8 mouse cellular contexts compared by ENCODE assay signal in the genomic region with DNA sequence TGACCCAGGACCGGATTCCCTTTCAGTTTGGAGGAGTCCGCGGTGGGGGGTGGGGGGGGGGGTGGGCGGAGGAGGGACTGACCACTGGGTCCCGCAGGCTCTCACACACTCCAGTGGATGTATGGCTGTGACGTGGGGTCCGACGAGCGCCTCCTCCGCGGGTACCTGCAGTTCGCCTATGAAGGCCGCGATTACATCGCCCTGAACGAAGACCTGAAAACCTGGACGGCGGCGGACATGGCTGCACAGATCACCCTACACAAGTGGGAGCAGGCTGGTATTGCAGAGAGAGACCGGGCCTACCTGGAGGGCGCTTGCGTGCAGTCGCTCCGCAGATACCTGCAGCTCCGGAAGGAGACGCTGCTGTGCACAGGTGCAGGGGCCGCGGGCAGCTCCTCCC. TPM values are rescaled to one million over a fixed set of nuclear protein-coding genes. Genes with fewer than 3 reads are reported as not detected.
DNase-seq lines count a peak whose midpoint lies in the region; ATAC-seq and TF ChIP-seq lines count a peak whose summit lies in the region.
"Not testable (repeated sequence)": the region's sequence is repeated elsewhere in the genome, so short reads cannot be mapped to it uniquely, and the experiment has no call there.

No protein-coding gene starts in this region.

- peaks cover 41% of the 10 kb centered on the region for H3K9me3 ChIP-seq in E14TG2a.4 (ENCODE audit: low read length)
- not testable (repeated sequence) for H3K9me3 ChIP-seq in embryonic facial prominence, embryonic 12.5 days; heart, embryonic 11.5 days (replicated peaks; ENCODE audit: control insufficient read depth, low read length); intestine, embryonic 14.5 days (ENCODE audit: control insufficient read depth, low read length); limb, embryonic 14.5 days (ENCODE audit: control insufficient read depth, low read length); neural tube, embryonic 13.5 days

- WGBS in embryonic facial prominence, embryonic 12.5 days = 13% methylated on average over 28 of the region's 28 CpGs
- 8% methylated on average over 28 of the region's 28 CpGs for WGBS in heart, embryonic 11.5 days (ENCODE audit: insufficient replicate concordance)
- WGBS in intestine, embryonic 14.5 days = 13% methylated on average over 28 of the region's 28 CpGs
- WGBS in limb, embryonic 14.5 days = 16% methylated on average over 24 of the region's 28 CpGs
- WGBS in neural tube, embryonic 13.5 days = 19% methylated on average over 28 of the region's 28 CpGs
- 37% methylated on average over 28 of the region's 28 CpGs for WGBS in thymus, adult 2 months

- 0 out of 2 replicates have a peak, but pooled peaks have one; percentile 38 for ATAC-seq in embryonic facial prominence, embryonic 12.5 days (ENCODE audit: insufficient number of reproducible peaks, insufficient read depth, low FRiP score, low TSS enrichment)
- ATAC-seq in heart, embryonic 11.5 days (replicated peaks; ENCODE audit: insufficient number of reproducible peaks, low FRiP score, low TSS enrichment); limb, embryonic 14.5 days (ENCODE audit: low FRiP score, low read depth): not testable (repeated sequence)
- ATAC-seq in intestine, embryonic 14.5 days (replicated peaks; ENCODE audit: low FRiP score, low TSS enrichment, low read depth) = 0 out of 2 replicates have a peak, but pooled peaks have one; percentile 17
- ATAC-seq in neural tube, embryonic 13.5 days (ENCODE audit: low read depth) = peak; percentile 27; the same call in 1 of the 2 replicates

- 0 out of 2 replicates have a peak overlapping the region, but pooled peaks have one; percentile 15 for H3K9ac ChIP-seq in embryonic facial prominence, embryonic 12.5 days
- not testable (repeated sequence) for H3K9ac ChIP-seq in heart, embryonic 11.5 days (ENCODE audit: low read depth, low read length); intestine, embryonic 14.5 days (ENCODE audit: low read length); limb, embryonic 14.5 days (ENCODE audit: low read depth, low read length, severe bottlenecking)
- H3K9ac ChIP-seq in neural tube, embryonic 13.5 days = 0 out of 2 replicates have a peak overlapping the region, but pooled peaks have one; percentile 44

- not testable (repeated sequence) for TF ChIP-seq POLR2A in limb, embryonic 14.5 days (IDR thresholded peaks at IDR 0.05; ENCODE audit: borderline replicate concordance, extremely low read depth, insufficient read depth, insufficient read length); thymus, adult 2 months (IDR thresholded peaks at IDR 0.05; ENCODE audit: control insufficient read depth, extremely low read depth, insufficient read depth, low read length, poor library complexity)

- H3K4me1 ChIP-seq in E14TG2a.4 (replicated peaks; ENCODE audit: low read depth, low read length); embryonic facial prominence, embryonic 12.5 days; heart, embryonic 11.5 days (ENCODE audit: control insufficient read depth, insufficient read depth, low read length); intestine, embryonic 14.5 days (replicated peaks; ENCODE audit: control insufficient read depth, insufficient read depth, low read length); limb, embryonic 14.5 days (ENCODE audit: control insufficient read depth, insufficient read depth, low read length); thymus, adult 2 months (replicated peaks; ENCODE audit: control insufficient read depth, insufficient read depth, low read length): not testable (repeated sequence)
- H3K4me1 ChIP-seq in neural tube, embryonic 13.5 days (replicated peaks) = peaks cover 11% of the 10 kb centered on the region; the same call in 1 of the 2 replicates

- peaks cover 47% of the 10 kb centered on the region for H3K27me3 ChIP-seq in E14TG2a.4 (ENCODE audit: insufficient read depth, low read length)
- H3K27me3 ChIP-seq in embryonic facial prominence, embryonic 12.5 days = peaks cover 34% of the 10 kb centered on the region
- H3K27me3 ChIP-seq in heart, embryonic 11.5 days (ENCODE audit: control insufficient read depth, insufficient read depth, low read length) = peaks cover 37% of the 10 kb centered on the region
- not testable (repeated sequence) for H3K27me3 ChIP-seq in intestine, embryonic 14.5 days (replicated peaks; ENCODE audit: control insufficient read depth, insufficient read depth, low read length); limb, embryonic 14.5 days (ENCODE audit: control insufficient read depth, insufficient read depth, low read length); thymus, adult 2 months (ENCODE audit: control insufficient read depth, insufficient read depth, low read length)
- peaks cover 36% of the 10 kb centered on the region for H3K27me3 ChIP-seq in neural tube, embryonic 13.5 days

- H3K4me2 ChIP-seq in embryonic facial prominence, embryonic 12.5 days (replicated peaks) = peak overlapping the region; percentile 61
- H3K4me2 ChIP-seq in heart, embryonic 11.5 days = peak overlapping the region; percentile 68
- H3K4me2 ChIP-seq in intestine, embryonic 14.5 days (ENCODE audit: low read length) = peak overlapping the region; percentile 61
- H3K4me2 ChIP-seq in limb, embryonic 14.5 days (replicated peaks; ENCODE audit: low read depth, low read length, severe bottlenecking) = peak overlapping the region; percentile 62
- peak overlapping the region; percentile 57 for H3K4me2 ChIP-seq in neural tube, embryonic 13.5 days

- H3K27ac ChIP-seq in embryonic facial prominence, embryonic 12.5 days; heart, embryonic 11.5 days (ENCODE audit: low read depth, low read length); intestine, embryonic 14.5 days (ENCODE audit: low read depth); limb, embryonic 14.5 days (replicated peaks; ENCODE audit: low read depth, low read length); neural tube, embryonic 13.5 days (replicated peaks); thymus, adult 2 months (ENCODE audit: control insufficient read depth, insufficient read depth, low read length): not testable (repeated sequence)

- peak overlapping the region; percentile 80 for H3K4me3 ChIP-seq in E14TG2a.4 (replicated peaks; ENCODE audit: low read length)
- H3K4me3 ChIP-seq in embryonic facial prominence, embryonic 12.5 days = peak overlapping the region; percentile 34
- H3K4me3 ChIP-seq in heart, embryonic 11.5 days (ENCODE audit: low read depth, low read length) = peak overlapping the region; percentile 40
- H3K4me3 ChIP-seq in intestine, embryonic 14.5 days (ENCODE audit: low read depth, low read length) = not testable (repeated sequence)
- H3K4me3 ChIP-seq in limb, embryonic 14.5 days (replicated peaks; ENCODE audit: low read length) = peak overlapping the region; percentile 37
- H3K4me3 ChIP-seq in neural tube, embryonic 13.5 days = peak overlapping the region; percentile 33
- peak overlapping the region; percentile 30 for H3K4me3 ChIP-seq in thymus, adult 2 months (ENCODE audit: control insufficient read depth, insufficient read depth, low read length)

- H3K36me3 ChIP-seq in E14TG2a.4 (ENCODE audit: insufficient read depth, low read length); embryonic facial prominence, embryonic 12.5 days; heart, embryonic 11.5 days (ENCODE audit: control insufficient read depth, insufficient read depth, low read length); intestine, embryonic 14.5 days (ENCODE audit: control insufficient read depth, insufficient read depth, low read length); limb, embryonic 14.5 days (ENCODE audit: control insufficient read depth, insufficient read depth, low read length); neural tube, embryonic 13.5 days; thymus, adult 2 months (ENCODE audit: control insufficient read depth, insufficient read depth, low read length): not testable (repeated sequence)

- TF ChIP-seq CTCF in E14TG2a.4 (conservative IDR thresholded peaks at IDR 0.05; ENCODE audit: low read length); thymus, adult 2 months (IDR thresholded peaks at IDR 0.05; ENCODE audit: borderline replicate concordance, control insufficient read depth, extremely low read depth, insufficient read depth, low read length, poor library complexity): not testable (repeated sequence)

- DNase-seq in intestine, embryonic 14.5 days (ENCODE audit: low spot score) = peak; percentile 67
- DNase-seq in limb, embryonic 14.5 days (ENCODE audit: low spot score); thymus, adult 2 months: not testable (repeated sequence)
- peak; percentile 21 for DNase-seq in lung, postnatal 25 days (ENCODE audit: low spot score)

RNA-seq across cellular contexts. Expression of gene H2-Q6, which starts 0.8 kb away (rescaled TPM):
- polyA plus RNA-seq in embryonic facial prominence, embryonic 12.5 days (2016; fragmentation: Nextera tagmentation; extraction: Ambion mirVana) = 0.33 and 0.98 TPM in 2 replicates
- 0.38 and 0.39 TPM in 2 replicates for polyA plus RNA-seq in heart, embryonic 11.5 days (2014; fragmentation: Nextera tagmentation; extraction: Ambion mirVana)
- polyA plus RNA-seq in intestine, embryonic 14.5 days (2014; fragmentation: Nextera tagmentation; extraction: Ambion mirVana) = 2.0 and 2.1 TPM in 2 replicates
- polyA plus RNA-seq in limb, embryonic 14.5 days (2012; rRNA removed) = 0.73 and 1.00 TPM in 2 replicates
- polyA plus RNA-seq in limb, embryonic 14.5 days (2014; fragmentation: Nextera tagmentation; extraction: Ambion mirVana) = 0.41 and 0.53 TPM in 2 replicates
- polyA plus RNA-seq in neural tube, embryonic 13.5 days (2015; fragmentation: Nextera tagmentation; extraction: Ambion mirVana) = 0.37 and 0.42 TPM in 2 replicates
- polyA plus RNA-seq in thymus, adult 2 months (2012; rRNA removed) = 115 and 165 TPM in 2 replicates

RNA-seq across cellular contexts. Expression of gene H2-Q7, which starts 13.5 kb away (rescaled TPM):
- 4.6 and 5.9 TPM in 2 replicates for polyA plus RNA-seq in embryonic facial prominence, embryonic 12.5 days (2016; fragmentation: Nextera tagmentation; extraction: Ambion mirVana)
- 0.84 and 2.6 TPM in 2 replicates for polyA plus RNA-seq in heart, embryonic 11.5 days (2014; fragmentation: Nextera tagmentation; extraction: Ambion mirVana)
- 8.1 and 9.0 TPM in 2 replicates for polyA plus RNA-seq in intestine, embryonic 14.5 days (2014; fragmentation: Nextera tagmentation; extraction: Ambion mirVana)
- 8.9 and 9.9 TPM in 2 replicates for polyA plus RNA-seq in limb, embryonic 14.5 days (2012; rRNA removed)
- 3.1 and 4.2 TPM in 2 replicates for polyA plus RNA-seq in limb, embryonic 14.5 days (2014; fragmentation: Nextera tagmentation; extraction: Ambion mirVana)
- polyA plus RNA-seq in neural tube, embryonic 13.5 days (2015; fragmentation: Nextera tagmentation; extraction: Ambion mirVana) = 3.4 and 4.0 TPM in 2 replicates
- polyA plus RNA-seq in thymus, adult 2 months (2012; rRNA removed) = 412 and 617 TPM in 2 replicates

RNA-seq across cellular contexts. Expression of gene H2-Q10, which starts 44.4 kb away (rescaled TPM):
- polyA plus RNA-seq in embryonic facial prominence, embryonic 12.5 days (2016; fragmentation: Nextera tagmentation; extraction: Ambion mirVana) = 0.11 and 0.17 TPM in 2 replicates
- polyA plus RNA-seq in heart, embryonic 11.5 days (2014; fragmentation: Nextera tagmentation; extraction: Ambion mirVana) = 0.20 and 1.4 TPM in 2 replicates
- polyA plus RNA-seq in intestine, embryonic 14.5 days (2014; fragmentation: Nextera tagmentation; extraction: Ambion mirVana) = 6.3 and 10.0 TPM in 2 replicates
- polyA plus RNA-seq in limb, embryonic 14.5 days (2012; rRNA removed) = 0.76 and 0.87 TPM in 2 replicates
- polyA plus RNA-seq in limb, embryonic 14.5 days (2014; fragmentation: Nextera tagmentation; extraction: Ambion mirVana) = 0.28 and 0.62 TPM in 2 replicates
- not detected in 2 replicates for polyA plus RNA-seq in neural tube, embryonic 13.5 days (2015; fragmentation: Nextera tagmentation; extraction: Ambion mirVana)
- polyA plus RNA-seq in thymus, adult 2 months (2012; rRNA removed) = 15.3 and 18.6 TPM in 2 replicates

RNA-seq across cellular contexts. Expression of gene H2-Q4, which starts 46.1 kb away (rescaled TPM):
- 2.0 and 2.2 TPM in 2 replicates for polyA plus RNA-seq in embryonic facial prominence, embryonic 12.5 days (2016; fragmentation: Nextera tagmentation; extraction: Ambion mirVana)
- 1.8 and 2.7 TPM in 2 replicates for polyA plus RNA-seq in heart, embryonic 11.5 days (2014; fragmentation: Nextera tagmentation; extraction: Ambion mirVana)
- polyA plus RNA-seq in intestine, embryonic 14.5 days (2014; fragmentation: Nextera tagmentation; extraction: Ambion mirVana) = 2.5 and 4.4 TPM in 2 replicates
- polyA plus RNA-seq in limb, embryonic 14.5 days (2012; rRNA removed) = 15.2 and 15.5 TPM in 2 replicates
- polyA plus RNA-seq in limb, embryonic 14.5 days (2014; fragmentation: Nextera tagmentation; extraction: Ambion mirVana) = 2.8 and 3.5 TPM in 2 replicates
- polyA plus RNA-seq in neural tube, embryonic 13.5 days (2015; fragmentation: Nextera tagmentation; extraction: Ambion mirVana) = 1.0 and 1.4 TPM in 2 replicates
- polyA plus RNA-seq in thymus, adult 2 months (2012; rRNA removed) = 272 and 274 TPM in 2 replicates

Comparison
In these comparisons a context has a peak if more than half of its experiments do, and no peak if none do; other contexts are left out.
1. RNA of gene H2-Q6, which starts 0.8 kb away (polyA plus RNA-seq): 115 to 165 TPM in thymus, adult 2 months; 2.0 to 2.1 TPM in intestine, embryonic 14.5 days, 0.41 to 1.00 TPM in limb, embryonic 14.5 days, 0.37 to 0.42 TPM in neural tube, embryonic 13.5 days, 0.38 to 0.39 TPM in heart, embryonic 11.5 days and 0.33 to 0.98 TPM in embryonic facial prominence, embryonic 12.5 days; every median in the first group is over 10 times any median in the second.
2. RNA of gene H2-Q7, which starts 13.5 kb away (polyA plus RNA-seq): 412 to 617 TPM in thymus, adult 2 months; 3.1 to 9.9 TPM in limb, embryonic 14.5 days, 8.1 to 9.0 TPM in intestine, embryonic 14.5 days, 4.6 to 5.9 TPM in embryonic facial prominence, embryonic 12.5 days, 3.4 to 4.0 TPM in neural tube, embryonic 13.5 days and 0.84 to 2.6 TPM in heart, embryonic 11.5 days; every median in the first group is over 10 times any median in the second.
3. Peak in every context shown above with its lines, with median percentiles within 50 percentile points of each other: H3K4me2 ChIP-seq.